Mouse (Mus musculus) stomach, embryonic 16.5 days (tissue): ENCODE data around the gene Rpl12. TPM values are rescaled to one million over a fixed set of nuclear protein-coding genes. Genes with fewer than 3 reads are reported as not detected.

ENCODE experiments used
- ATAC-seq: fragments of 200-750 bp; cut with Nextera tagmentation; 2 replicates; pipeline ENCODE4 v1.8.0; 2017; ENCODE audit warnings: moderate number of reproducible peaks, moderate TSS enrichment; ENCODE audit not compliant: insufficient read depth, low FRiP score
- H3K27ac ChIP-seq: fragments of 300-500 bp; sonication (generic); 2 replicates; pipeline ENCODE4 v1.5.1; 2014; ENCODE audit warnings: low read length
- H3K27me3 ChIP-seq: fragments of 300-500 bp; sonication (generic); 2 replicates; pipeline ENCODE4 v1.6.1; 2014; ENCODE audit warnings: low read length, control low read depth, mixed read lengths; ENCODE audit not compliant: control insufficient read depth, insufficient read depth
- H3K36me3 ChIP-seq: fragments of 300-500 bp; sonication (generic); 2 replicates; pipeline ENCODE4 v1.6.1; 2014; ENCODE audit warnings: low read length; ENCODE audit not compliant: control insufficient read depth, insufficient read depth
- H3K4me1 ChIP-seq: fragments of 300-500 bp; sonication (generic); 2 replicates; pipeline ENCODE4 v1.6.1; 2014; ENCODE audit warnings: low read length, control low read depth, mixed read lengths; ENCODE audit not compliant: control insufficient read depth, insufficient read depth
- H3K4me2 ChIP-seq: fragments of 300-500 bp; sonication (generic); 2 replicates; pipeline ENCODE4 v1.6.1; 2014; ENCODE audit warnings: low read depth, low read length, mixed read lengths
- H3K4me3 ChIP-seq: fragments of 300-500 bp; sonication (generic); replicated peaks from 2 replicates; pipeline ENCODE4 v1.5.1; 2014; ENCODE audit warnings: mild to moderate bottlenecking, low read length
- H3K9ac ChIP-seq: fragments of 300-500 bp; sonication (generic); 2 replicates; pipeline ENCODE4 v1.6.1; 2014; ENCODE audit warnings: low read length
- H3K9me3 ChIP-seq: fragments of 300-500 bp; sonication (generic); replicated peaks from 2 replicates; pipeline ENCODE4 v1.6.1; 2016; ENCODE audit warnings: low read length, control low read depth; ENCODE audit not compliant: control insufficient read depth
- WGBS: fragments of 180-500 bp; shearing (Covaris S2); extraction: QIAGEN DNeasy Blood & Tissue Kit; methylation state at CpG from one replicate; pipeline ENCODE4 v1.1.7; 2014; 5-methylcytosine and 5-hydroxymethylcytosine counted together
- polyA plus RNA-seq: library from polyadenylated mRNA; unstranded; fragments of >200 nt; fragmentation: Nextera tagmentation; extraction: Ambion mirVana; gene quantifications from 2 replicates; pipeline ENCODE4 v1.2.1, GENCODE M21; 2015

Rpl12 gene
- polyA plus RNA-seq, 1 experiment from 2014 or later: 174 TPM

- ATAC-seq: no peak
- 35% methylated on average over 6 of the region's 6 CpGs for WGBS
These were observed 22.3 kb downstream of the Rpl12 start for GRCm38 (mm10) chr2:32983617-32984016.

GRCm38 (mm10) chr2:32985844-32986243 is 24.5 kb downstream of the Rpl12 start:
- ATAC-seq: no peak
- Histone ChIP-seq H3K9me3 (no peaks in the 10 kb centered on the region), H3K4me1 (peaks cover 11% of the 10 kb centered on the region), H3K27me3 (no peaks in the 10 kb centered on the region), H3K4me2 (no peak overlapping the region), H3K9ac (no peak overlapping the region), H3K27ac (no peak overlapping the region), H3K4me3 (no peak overlapping the region), H3K36me3 (no peaks in the 10 kb centered on the region)
- WGBS: 49% methylated on average over 8 of the region's 8 CpGs

More at GRCm38 (mm10) chr2:32983617-32984016, 22.3 kb downstream of the Rpl12 start:
- Histone ChIP-seq H3K27me3 (no peaks in the 10 kb centered on the region), H3K9ac (no peak overlapping the region), H3K4me3 (no peak overlapping the region), H3K4me1 (peaks cover 14% of the 10 kb centered on the region), H3K27ac (no peak overlapping the region), H3K36me3 (no peaks in the 10 kb centered on the region), H3K9me3 (no peaks in the 10 kb centered on the region), H3K4me2 (no peak overlapping the region)

DNA sequence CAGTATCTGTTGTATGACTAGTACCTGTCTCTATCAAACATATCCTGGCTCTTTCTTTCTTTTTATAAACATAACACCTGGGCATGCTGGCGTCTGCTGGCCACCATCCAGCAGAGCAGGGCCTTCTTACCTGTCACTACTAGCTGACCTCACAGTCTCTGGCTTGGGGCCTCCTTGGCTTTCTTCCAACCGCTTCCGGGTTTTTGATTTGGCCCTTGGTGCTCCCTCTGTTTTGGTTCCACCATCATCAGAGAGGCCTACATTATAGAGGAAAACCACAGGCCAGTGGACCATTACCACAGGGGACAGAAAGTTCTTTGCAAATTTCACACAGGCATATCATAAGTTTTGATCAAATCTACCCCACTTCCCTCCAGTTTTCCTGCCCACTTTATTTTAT is 28.0 kb downstream of the Rpl12 start:
- 54% methylated on average over 3 of the region's 3 CpGs for WGBS
- H3K4me2 ChIP-seq: no peak overlapping the region
- no peak overlapping the region for H3K4me3 ChIP-seq
- H3K27me3 ChIP-seq: no peaks in the 10 kb centered on the region
- H3K36me3 ChIP-seq: no peaks in the 10 kb centered on the region
- H3K4me1 ChIP-seq: no peaks in the 10 kb centered on the region
- no peak overlapping the region for H3K9ac ChIP-seq
- no peaks in the 10 kb centered on the region for H3K9me3 ChIP-seq
- no peak overlapping the region for H3K27ac ChIP-seq
- no peak for ATAC-seq

DNA sequence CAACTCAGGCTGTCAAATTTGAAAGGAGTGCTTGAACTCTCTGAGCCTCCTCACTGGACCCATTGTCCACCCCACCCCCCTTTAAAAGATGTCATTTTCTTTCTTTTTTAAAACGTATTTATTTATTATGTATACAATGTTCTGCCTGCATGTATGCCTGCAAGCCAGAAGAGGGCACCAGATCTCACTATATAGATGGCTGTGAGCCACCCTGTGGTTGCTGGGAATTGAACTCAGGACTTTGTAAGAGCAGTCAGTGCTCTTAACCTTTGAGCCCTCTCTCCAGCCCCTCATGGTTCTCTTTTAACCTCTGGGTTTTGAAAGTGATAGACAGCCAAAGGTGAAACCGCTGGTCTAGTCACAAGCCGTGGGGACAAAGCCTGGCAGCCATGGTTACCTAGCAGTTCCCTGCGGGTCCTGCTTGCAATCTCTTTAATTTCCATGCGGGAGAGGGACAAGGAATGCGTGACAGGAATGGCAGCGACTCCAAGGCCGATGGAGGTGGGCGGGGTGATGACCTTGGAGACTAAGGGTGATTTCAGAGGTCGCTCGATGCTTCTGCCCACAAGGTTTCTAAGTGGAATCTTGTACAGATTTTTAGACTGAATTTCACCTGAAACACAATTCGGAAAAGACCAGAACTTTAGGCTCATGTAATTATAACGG is 28.9 kb downstream of the Rpl12 start:
- Histone ChIP-seq H3K36me3 (no peaks in the 10 kb centered on the region), H3K9ac (no peak overlapping the region), H3K4me3 (no peak overlapping the region), H3K4me2 (no peak overlapping the region), H3K9me3 (no peaks in the 10 kb centered on the region), H3K4me1 (no peaks in the 10 kb centered on the region), H3K27me3 (no peaks in the 10 kb centered on the region), H3K27ac (no peak overlapping the region)
- no peak for ATAC-seq
- 64% methylated on average over 13 of the region's 13 CpGs for WGBS

DNA sequence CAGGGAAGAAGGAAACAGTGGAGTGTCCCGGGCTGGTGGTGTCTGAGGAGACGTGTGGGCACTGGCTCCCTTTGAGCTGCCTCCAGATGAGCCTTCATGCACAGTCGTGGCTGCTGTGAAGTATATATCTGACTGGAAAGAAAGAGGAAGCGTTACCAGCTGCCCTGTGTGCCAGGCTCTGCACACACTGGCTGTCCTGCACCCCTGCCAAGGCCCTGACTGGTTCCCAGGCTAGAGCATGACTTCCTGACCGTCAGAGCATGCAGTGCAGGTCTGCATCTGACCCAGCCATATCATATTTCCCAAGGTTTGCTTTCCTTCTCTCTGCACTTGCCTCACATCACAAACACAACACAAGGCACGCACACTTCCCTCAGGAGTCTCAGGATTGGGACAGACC is 30.8 kb downstream of the Rpl12 start:
- no peak overlapping the region for H3K4me2 ChIP-seq
- WGBS: 67% methylated on average over 6 of the region's 6 CpGs
- H3K4me3 ChIP-seq: no peak overlapping the region
- no peak for ATAC-seq
- no peaks in the 10 kb centered on the region for H3K27me3 ChIP-seq
- H3K9ac ChIP-seq: no peak overlapping the region
- no peak overlapping the region for H3K27ac ChIP-seq
- no peaks in the 10 kb centered on the region for H3K36me3 ChIP-seq
- no peaks in the 10 kb centered on the region for H3K9me3 ChIP-seq
- H3K4me1 ChIP-seq: no peaks in the 10 kb centered on the region

DNA sequence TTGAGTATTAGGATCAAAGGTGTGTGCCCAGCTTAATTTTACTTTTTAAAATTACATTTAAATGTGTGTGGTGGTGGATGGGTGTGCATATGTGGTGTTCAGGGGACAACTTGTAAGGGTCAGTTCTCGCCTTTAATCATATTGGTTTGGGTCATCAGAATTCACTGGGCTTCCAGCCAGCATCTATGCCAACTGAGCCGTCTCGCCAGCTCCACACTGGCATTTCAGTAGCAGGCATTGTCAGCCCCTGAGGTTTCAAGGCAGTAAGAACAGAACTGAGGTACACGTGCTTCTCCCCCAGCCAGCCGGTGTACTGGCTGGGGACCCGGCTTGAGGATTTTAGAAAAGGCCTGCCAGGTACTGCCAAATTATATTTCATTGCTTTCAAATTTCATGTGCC is 35.7 kb downstream of the Rpl12 start:
- Histone ChIP-seq H3K9ac (no peak overlapping the region), H3K4me3 (no peak overlapping the region), H3K9me3 (no peaks in the 10 kb centered on the region), H3K27me3 (no peaks in the 10 kb centered on the region), H3K4me1 (no peaks in the 10 kb centered on the region), H3K27ac (no peak overlapping the region), H3K36me3 (no peaks in the 10 kb centered on the region), H3K4me2 (no peak overlapping the region)
- ATAC-seq: no peak
- 86% methylated on average over 6 of the region's 6 CpGs for WGBS

GRCm38 (mm10) chr2:32997792-32998191 is 36.4 kb downstream of the Rpl12 start:
- Histone ChIP-seq H3K4me3 (no peak overlapping the region), H3K9ac (no peak overlapping the region), H3K27me3 (no peaks in the 10 kb centered on the region), H3K9me3 (no peaks in the 10 kb centered on the region), H3K27ac (no peak overlapping the region), H3K4me2 (no peak overlapping the region), H3K4me1 (no peaks in the 10 kb centered on the region), H3K36me3 (no peaks in the 10 kb centered on the region)
- WGBS: 79% methylated on average over 4 of the region's 4 CpGs
- no peak for ATAC-seq

- WGBS: 88% methylated on average over 2 of the region's 2 CpGs
- Histone ChIP-seq H3K27me3 (no peaks in the 10 kb centered on the region), H3K4me1 (no peaks in the 10 kb centered on the region), H3K4me2 (no peak overlapping the region), H3K9me3 (no peaks in the 10 kb centered on the region), H3K36me3 (no peaks in the 10 kb centered on the region), H3K9ac (no peak overlapping the region), H3K4me3 (no peak overlapping the region), H3K27ac (no peak overlapping the region)
- no peak for ATAC-seq
These were observed 38.4 kb downstream of the Rpl12 start for GRCm38 (mm10) chr2:32999752-33000151.

DNA sequence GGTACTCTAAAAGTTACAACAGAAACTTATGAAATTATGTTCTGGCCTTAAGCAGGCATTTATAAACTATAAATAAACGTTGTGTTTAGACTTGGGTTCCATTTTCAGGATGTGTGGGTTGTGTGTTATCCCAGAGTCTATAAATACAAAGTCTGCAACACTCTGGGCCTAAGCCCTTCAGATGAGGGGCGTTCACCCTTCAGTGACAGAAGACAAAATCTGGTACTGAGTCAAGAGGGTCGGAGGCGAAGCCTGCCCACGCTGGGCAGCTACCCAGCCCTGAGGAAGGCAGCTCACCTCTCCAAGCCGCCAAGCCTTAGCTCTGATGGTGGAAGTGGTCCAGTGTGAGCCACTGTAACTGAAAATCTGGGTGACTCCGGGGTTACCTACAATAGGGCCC is 40.8 kb downstream of the Rpl12 start:
- Histone ChIP-seq H3K4me2 (no peak overlapping the region), H3K4me3 (no peak overlapping the region), H3K9me3 (no peaks in the 10 kb centered on the region), H3K27me3 (no peaks in the 10 kb centered on the region), H3K9ac (no peak overlapping the region), H3K27ac (no peak overlapping the region), H3K36me3 (no peaks in the 10 kb centered on the region), H3K4me1 (no peaks in the 10 kb centered on the region)
- 81% methylated on average over 7 of the region's 7 CpGs for WGBS
- no peak for ATAC-seq
